Mouse (Mus musculus) B cell, adult 62 days (primary cell): ENCODE data around the gene Ifit1bl2. TPM values are rescaled to one million over a fixed set of nuclear protein-coding genes. Genes with fewer than 3 reads are reported as not detected.

Experiments
- total RNA-seq: library from RNA; stranded (reverse); gene quantifications from 4 replicates; pipeline ENCODE4 v1.2.4, GENCODE M21; 2023

The Ifit1bl2 gene
- total RNA-seq: 0.16 to 0.18 TPM in 2 of 4 replicates, not detected in the others

GRCm38 (mm10) chr19:34640623-34641022 lies at the start of gene Ifit1bl2, which contains the start of gene Ifit1:
Ifit1bl2 (minus strand) TSS chr19:34640743.
Ifit1 (plus strand) TSS chr19:34640871.

DNA sequence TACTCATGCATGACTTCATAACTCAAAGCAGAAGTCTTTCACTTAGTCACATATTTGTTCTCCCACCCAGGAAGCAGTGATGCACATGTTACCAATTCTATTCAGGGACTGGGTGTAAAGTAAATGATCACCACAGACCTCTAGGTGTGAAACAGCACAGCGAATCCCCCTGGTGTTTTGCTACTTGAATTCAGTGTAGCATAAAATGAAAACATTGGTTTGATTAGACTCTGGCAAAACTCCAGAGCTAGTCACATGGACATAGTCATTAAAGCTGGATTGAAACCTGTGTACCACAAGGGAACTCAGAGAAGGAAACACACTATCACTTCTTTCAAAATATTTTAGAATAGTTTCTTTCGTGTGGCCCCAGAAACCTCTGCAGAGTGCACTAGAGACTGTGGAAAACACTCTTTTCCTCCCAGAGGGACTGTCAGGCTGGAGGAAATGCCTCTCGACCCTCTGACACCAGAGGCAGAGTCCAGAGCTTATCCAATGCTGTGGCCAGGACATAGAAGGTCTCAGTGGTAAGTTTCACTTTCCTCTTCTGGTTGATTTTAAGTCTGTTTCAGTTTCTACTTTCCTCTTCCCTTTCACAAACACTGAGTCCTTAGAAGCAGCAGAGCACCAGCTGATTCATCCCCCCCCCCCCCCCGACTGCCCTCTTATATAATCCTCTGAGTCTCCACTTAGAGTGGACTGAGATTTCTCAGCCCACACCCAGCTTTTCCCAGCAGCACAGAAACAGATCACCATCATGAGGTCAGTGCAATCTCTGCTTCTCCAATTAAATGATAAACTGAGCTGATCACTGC lies 33.1 kb downstream of the Ifit1bl2 start, which contains the start of gene Ifit3b:
Ifit3b (plus strand) TSS at position 734 of the 815 bp plus-strand sequence.

DNA sequence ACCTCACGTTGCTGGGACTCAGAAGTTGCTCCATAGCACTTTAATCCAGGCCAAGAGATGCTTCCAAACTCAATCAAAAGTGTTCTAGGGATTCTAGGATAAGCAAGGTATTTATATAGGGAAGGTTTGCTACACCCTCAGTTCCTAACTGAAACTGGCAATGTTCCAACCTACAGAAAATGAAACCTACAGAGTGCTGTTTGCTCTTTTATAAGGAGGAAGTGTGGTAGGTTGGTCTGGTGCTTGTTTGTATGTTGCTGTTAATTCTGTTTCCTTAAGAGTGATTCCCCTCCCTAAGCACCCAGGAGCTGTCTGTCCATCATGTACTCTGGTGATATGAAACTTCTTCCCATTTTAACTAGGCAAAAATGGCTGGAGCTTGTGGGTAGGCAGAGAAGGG lies 38.7 kb downstream of the Ifit1bl2 start, which contains the start of gene Ifit1bl1:
Ifit1bl1 (minus strand) TSS at position 69 of the 400 bp plus-strand sequence.

DNA sequence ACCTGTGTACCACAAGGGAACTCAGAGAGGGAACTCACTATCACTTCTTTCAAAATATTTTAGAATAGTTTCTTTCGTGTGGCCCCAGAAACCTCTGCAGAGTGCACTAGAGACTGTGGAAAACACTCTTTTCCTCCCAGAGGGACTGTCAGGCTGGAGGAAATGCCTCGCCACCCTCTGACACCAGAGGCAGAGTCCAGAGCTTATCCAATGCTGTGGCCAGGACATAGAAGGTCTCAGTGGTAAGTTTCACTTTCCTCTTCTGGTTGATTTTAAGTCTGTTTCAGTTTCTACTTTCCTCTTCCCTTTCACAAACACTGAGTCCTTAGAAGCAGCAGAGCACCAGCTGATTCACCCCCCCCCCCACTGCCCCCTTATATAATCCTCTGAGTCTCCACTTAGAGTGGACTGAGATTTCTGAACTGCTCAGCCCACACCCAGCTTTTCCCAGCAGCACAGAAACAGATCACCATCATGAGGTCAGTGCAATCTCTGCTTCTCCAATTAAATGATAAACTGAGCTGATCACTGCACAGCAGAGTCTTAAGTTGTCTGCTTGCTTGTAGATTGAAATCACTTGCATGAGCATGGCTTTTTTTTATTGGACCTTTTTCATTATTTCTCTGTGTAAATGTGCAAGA lies 57.3 kb downstream of the Ifit1bl2 start, which contains the start of gene Ifit3:
Ifit3 (plus strand) TSS at position 406 of the 641 bp plus-strand sequence.

Other genes starting within 250 kb of the Ifit1bl2 start
- gene Ch25h, start 165.6 kb downstream of the Ifit1bl2 start, total RNA-seq: not detected in 4 replicates
- 44.4 to 47.0 TPM (median 45.8 TPM) in 4 replicates for gene Lipa, start 113.3 kb downstream of the Ifit1bl2 start, total RNA-seq
- 6.8 to 7.7 TPM (median 7.2 TPM) in 4 replicates for gene Ifit2, start 90.0 kb downstream of the Ifit1bl2 start, total RNA-seq
- gene Ifit3, start 57.2 kb downstream of the Ifit1bl2 start, total RNA-seq: 11.7 to 16.1 TPM (median 12.3 TPM) in 4 replicates
- 2.2 to 3.1 TPM (median 2.8 TPM) in 4 replicates for gene Ifit1bl1, start 38.8 kb downstream of the Ifit1bl2 start, total RNA-seq
- gene Ifit3b, start 32.8 kb downstream of the Ifit1bl2 start, total RNA-seq: 2.2 to 5.5 TPM (median 2.6 TPM) in 4 replicates
- gene Ifit1, start 128 bp upstream of the Ifit1bl2 start, total RNA-seq: 1.5 to 2.6 TPM (median 2.1 TPM) in 4 replicates
- not detected in 4 replicates for gene Slc16a12, start 106.5 kb upstream of the Ifit1bl2 start, total RNA-seq
- 4.1 to 7.0 TPM (median 6.7 TPM) in 4 replicates for gene Pank1, start 238.7 kb upstream of the Ifit1bl2 start, total RNA-seq